Mouse (Mus musculus): ENCODE data around the gene Pik3ap1.

DNA sequence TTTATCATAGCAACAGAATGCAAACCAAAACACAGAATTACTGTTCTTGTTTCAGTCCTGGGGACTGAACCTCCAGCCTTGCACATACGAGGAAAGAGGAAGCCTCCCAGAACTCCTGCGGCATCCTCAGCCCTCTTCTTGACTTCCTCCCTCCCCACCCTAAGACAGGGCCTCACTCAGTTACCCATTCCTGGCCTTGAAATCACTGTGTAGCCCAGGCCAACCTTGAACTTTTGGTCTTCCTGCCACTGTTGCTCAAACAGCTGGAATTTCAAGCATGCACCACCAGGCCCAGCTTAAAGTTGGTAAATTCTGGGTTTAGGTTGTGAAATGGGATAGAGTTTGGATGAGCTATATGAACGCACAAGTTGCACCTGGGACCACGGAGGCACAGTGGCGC, 10.2 kb downstream of the Pik3ap1 start:
- TF ChIP-seq POLR2A (IDR thresholded peaks at IDR 0.05; ENCODE audit: low read depth, low read length) = no peak
- TF ChIP-seq CTCF (IDR thresholded peaks at IDR 0.05; ENCODE audit: borderline replicate concordance, insufficient read depth, low read length) = no peak
